Comparison of ENCODE assay signal across 17 mouse cellular contexts in genomic region chr4:139526475-139526874, GRCm38 (mm10). TPM values are rescaled to one million over a fixed set of nuclear protein-coding genes. Genes with fewer than 3 reads are reported as not detected.
A peak's percentile ranks its signal among the peaks of the same experiment; 100 is the strongest.
DNase-seq lines count a peak whose midpoint lies in the region; ATAC-seq and TF ChIP-seq lines count a peak whose summit lies in the region.
"Had no signal": no experiment of that assay in that cellular context is flagged by ENCODE, and none has a peak within 500 bp of the region (broad histone marks: within the 10 kb centered on the region; RNA-seq: fewer than 3 reads in every experiment).

No protein-coding gene starts in this region.

- H3K27ac ChIP-seq in forebrain, postnatal 0 days (ENCODE audit: low read depth, low read length) = no peak overlapping the region
- no peak overlapping the region for H3K27ac ChIP-seq in forebrain, embryonic 13.5 days
- H3K27ac ChIP-seq in midbrain, embryonic 14.5 days (replicated peaks; ENCODE audit: low read depth, low read length) = no peak overlapping the region
- no peak overlapping the region for H3K27ac ChIP-seq in midbrain, embryonic 11.5 days (ENCODE audit: low read depth, low read length)
- no peak overlapping the region for H3K27ac ChIP-seq in heart, embryonic 10.5 days
- H3K27ac ChIP-seq: embryonic facial prominence, embryonic 12.5 days; forebrain, embryonic 15.5 days; limb, embryonic 12.5 days; midbrain, embryonic 13.5 days had no signal

- H3K36me3 ChIP-seq in forebrain, postnatal 0 days (ENCODE audit: insufficient read depth) = no peaks in the 10 kb centered on the region
- H3K36me3 ChIP-seq in forebrain, embryonic 13.5 days (ENCODE audit: poor library complexity, severe bottlenecking) = no peaks in the 10 kb centered on the region
- no peaks in the 10 kb centered on the region for H3K36me3 ChIP-seq in midbrain, embryonic 14.5 days (ENCODE audit: control insufficient read depth, insufficient read depth, low read length)
- H3K36me3 ChIP-seq in midbrain, embryonic 11.5 days (ENCODE audit: control insufficient read depth, insufficient read depth, low read length) = no peaks in the 10 kb centered on the region
- H3K36me3 ChIP-seq in heart, embryonic 10.5 days = no peaks in the 10 kb centered on the region
- H3K36me3 ChIP-seq: embryonic facial prominence, embryonic 12.5 days; forebrain, embryonic 15.5 days; limb, embryonic 12.5 days; midbrain, embryonic 13.5 days had no signal

- no peaks in the 10 kb centered on the region for H3K9me3 ChIP-seq in forebrain, postnatal 0 days (ENCODE audit: low read length)
- no peaks in the 10 kb centered on the region for H3K9me3 ChIP-seq in forebrain, embryonic 13.5 days (replicated peaks)
- H3K9me3 ChIP-seq in midbrain, embryonic 14.5 days (ENCODE audit: control insufficient read depth, low read length) = no peaks in the 10 kb centered on the region
- no peaks in the 10 kb centered on the region for H3K9me3 ChIP-seq in midbrain, embryonic 11.5 days (ENCODE audit: control insufficient read depth, low read length)
- no peaks in the 10 kb centered on the region for H3K9me3 ChIP-seq in heart, embryonic 10.5 days
- H3K9me3 ChIP-seq: embryonic facial prominence, embryonic 12.5 days; forebrain, embryonic 15.5 days; limb, embryonic 12.5 days; midbrain, embryonic 13.5 days had no signal

- ATAC-seq in forebrain, postnatal 0 days = peak; percentile 72
- no peak for ATAC-seq in forebrain, embryonic 13.5 days
- no peak for ATAC-seq in midbrain, embryonic 14.5 days (ENCODE audit: low FRiP score, low TSS enrichment)
- no peak; the same call in 1 of the 2 replicates for ATAC-seq in midbrain, embryonic 11.5 days (ENCODE audit: low FRiP score)
- ATAC-seq: forebrain, embryonic 15.5 days; midbrain, embryonic 13.5 days had no signal

- no peaks in the 10 kb centered on the region for H3K27me3 ChIP-seq in forebrain, postnatal 0 days (ENCODE audit: insufficient read depth, low read length)
- no peaks in the 10 kb centered on the region for H3K27me3 ChIP-seq in forebrain, embryonic 13.5 days
- no peaks in the 10 kb centered on the region for H3K27me3 ChIP-seq in midbrain, embryonic 14.5 days (ENCODE audit: control insufficient read depth, insufficient read depth, low read length)
- no peaks in the 10 kb centered on the region for H3K27me3 ChIP-seq in midbrain, embryonic 11.5 days (ENCODE audit: control insufficient read depth, insufficient read depth, low read length)
- H3K27me3 ChIP-seq in heart, embryonic 10.5 days (ENCODE audit: insufficient read depth, poor library complexity, severe bottlenecking) = peaks cover 25% of the 10 kb centered on the region
- H3K27me3 ChIP-seq: embryonic facial prominence, embryonic 12.5 days; forebrain, embryonic 15.5 days; limb, embryonic 12.5 days; midbrain, embryonic 13.5 days had no signal

- H3K4me2 ChIP-seq in forebrain, postnatal 0 days (ENCODE audit: low read depth) = no peak overlapping the region
- no peak overlapping the region for H3K4me2 ChIP-seq in forebrain, embryonic 13.5 days
- no peak overlapping the region for H3K4me2 ChIP-seq in midbrain, embryonic 14.5 days (ENCODE audit: low read length)
- H3K4me2 ChIP-seq in midbrain, embryonic 11.5 days = no peak overlapping the region
- H3K4me2 ChIP-seq: embryonic facial prominence, embryonic 12.5 days; forebrain, embryonic 15.5 days; limb, embryonic 12.5 days; midbrain, embryonic 13.5 days had no signal

- 53% methylated on average over 12 of the region's 12 CpGs for WGBS in forebrain, postnatal 0 days
- 53% methylated on average over 12 of the region's 12 CpGs for WGBS in forebrain, embryonic 13.5 days
- WGBS in midbrain, embryonic 14.5 days = 49% methylated on average over 12 of the region's 12 CpGs
- WGBS in midbrain, embryonic 11.5 days = 64% methylated on average over 12 of the region's 12 CpGs
- 70% methylated on average over 12 of the region's 12 CpGs for WGBS in heart, embryonic 10.5 days

- no peaks in the 10 kb centered on the region for H3K4me1 ChIP-seq in forebrain, postnatal 0 days (ENCODE audit: insufficient read depth)
- H3K4me1 ChIP-seq in forebrain, embryonic 13.5 days = peaks cover 6% of the 10 kb centered on the region; the same call in 1 of the 2 replicates
- no peaks in the 10 kb centered on the region for H3K4me1 ChIP-seq in midbrain, embryonic 14.5 days (ENCODE audit: control insufficient read depth, insufficient read depth, low read length)
- peaks cover 4% of the 10 kb centered on the region; the same call in 1 of the 2 replicates for H3K4me1 ChIP-seq in midbrain, embryonic 11.5 days (ENCODE audit: control insufficient read depth, insufficient read depth, low read length)
- 0 out of 2 replicates have a peak, but pooled peaks cover 4% of the 10 kb centered on the region for H3K4me1 ChIP-seq in heart, embryonic 10.5 days
- H3K4me1 ChIP-seq: embryonic facial prominence, embryonic 12.5 days; forebrain, embryonic 15.5 days; limb, embryonic 12.5 days had no signal

- no peak overlapping the region for H3K9ac ChIP-seq in forebrain, postnatal 0 days
- H3K9ac ChIP-seq in forebrain, embryonic 13.5 days = no peak overlapping the region
- no peak overlapping the region for H3K9ac ChIP-seq in midbrain, embryonic 14.5 days (replicated peaks; ENCODE audit: low read length)
- H3K9ac ChIP-seq in midbrain, embryonic 11.5 days (ENCODE audit: low read length) = no peak overlapping the region
- H3K9ac ChIP-seq: embryonic facial prominence, embryonic 12.5 days; forebrain, embryonic 15.5 days; limb, embryonic 12.5 days; midbrain, embryonic 13.5 days had no signal

- TF ChIP-seq CTCF in forebrain, postnatal 0 days (IDR thresholded peaks at IDR 0.05; ENCODE audit: low read depth) = no peak

- H3K4me3 ChIP-seq in forebrain, postnatal 0 days (ENCODE audit: low read depth, low read length) = no peak overlapping the region
- H3K4me3 ChIP-seq in forebrain, embryonic 13.5 days = no peak overlapping the region
- H3K4me3 ChIP-seq in midbrain, embryonic 14.5 days (replicated peaks; ENCODE audit: low read depth, low read length) = no peak overlapping the region
- H3K4me3 ChIP-seq in midbrain, embryonic 11.5 days (ENCODE audit: low read depth, low read length) = no peak overlapping the region
- H3K4me3 ChIP-seq in heart, embryonic 10.5 days = no peak overlapping the region
- H3K4me3 ChIP-seq: embryonic facial prominence, embryonic 12.5 days; forebrain, embryonic 15.5 days; limb, embryonic 12.5 days; midbrain, embryonic 13.5 days had no signal

- DNase-seq in forebrain, postnatal 0 days = no peak
- DNase-seq in midbrain, embryonic 14.5 days = peak; percentile 23
- no peak for DNase-seq in midbrain, embryonic 11.5 days (ENCODE audit: low spot score, missing footprints)
- peak; percentile 50 for DNase-seq in cerebellum, adult 9-10 months
- DNase-seq in retina, embryonic 14.5 days (ENCODE audit: low spot score) = peak; percentile 47
- DNase-seq in heart, embryonic 10.5 days (ENCODE audit: low spot score) = no peak
- DNase-seq in kidney, adult 11 months = no peak
- DNase-seq: adrenal gland, postnatal 36 days; gastrocnemius, postnatal 36 days; lung, postnatal 4 days; right cerebral cortex, postnatal 4 days; thymus, adult 2 months had no signal

RNA-seq across cellular contexts. Expression of gene Iffo2, which starts 3.9 kb away (rescaled TPM):
- 13.8 and 15.8 TPM in 2 replicates for total RNA-seq in forebrain, postnatal 0 days (2014; rRNA removed)
- 3.5 and 5.3 TPM in 2 replicates for polyA plus RNA-seq in forebrain, postnatal 0 days (2015; fragmentation: Nextera tagmentation; extraction: Ambion mirVana)
- 3.6 and 4.2 TPM in 2 replicates for polyA plus RNA-seq in forebrain, embryonic 13.5 days (2015; fragmentation: Nextera tagmentation; extraction: Ambion mirVana)
- polyA plus RNA-seq in midbrain, embryonic 14.5 days (2014; fragmentation: Nextera tagmentation; extraction: Ambion mirVana) = 5.2 and 6.2 TPM in 2 replicates
- polyA plus RNA-seq in midbrain, embryonic 11.5 days (2014; fragmentation: Nextera tagmentation; extraction: Ambion mirVana) = 1.8 and 3.3 TPM in 2 replicates
- polyA plus RNA-seq in heart, embryonic 10.5 days (2016; fragmentation: Nextera tagmentation; extraction: Ambion mirVana) = 3.4 and 4.8 TPM in 2 replicates

Comparison
In these comparisons a context has a peak if more than half of its experiments do, and no peak if none do; other contexts are left out.
1. DNase-seq: peak in midbrain, embryonic 14.5 days (single experiment), cerebellum, adult 9-10 months (single experiment) and retina, embryonic 14.5 days (single experiment); none in forebrain, postnatal 0 days (single experiment), midbrain, embryonic 11.5 days (single experiment), heart, embryonic 10.5 days (single experiment) and kidney, adult 11 months (single experiment).